Mouse (Mus musculus): ENCODE measurements around the gene Rap1a. TPM values are rescaled to one million over a fixed set of nuclear protein-coding genes. Genes with fewer than 3 reads are reported as not detected.

Rap1a gene
- total and polyA plus RNA-seq, 2 experiments from 2014 or later, result 17.8 to 91.0 TPM

- under 1% methylated on average over 72 of the region's 72 CpGs for WGBS
- H3K4me1 ChIP-seq (ENCODE audit: control insufficient read depth, insufficient read depth), result peaks cover 9% of the 10 kb centered on the region
- peaks cover 15% of the 10 kb centered on the region for H3K36me3 ChIP-seq (replicated peaks; ENCODE audit: control insufficient read depth, insufficient read depth, low read length)
- peak within 1 kb of the TSS; percentile 98 for H3K4me2 ChIP-seq (ENCODE audit: low read depth, low read length)
- peak within 1 kb of the TSS; percentile 99 for H3K4me3 ChIP-seq (ENCODE audit: low read depth, low read length)
- H3K9ac ChIP-seq (replicated peaks; ENCODE audit: low read depth, low read length), result peak within 1 kb of the TSS; percentile 89
- DNase-seq (ENCODE audit: low spot score) (peak; percentile 99), ATAC-seq (ENCODE audit: insufficient read depth, low read depth) (peak; percentile 95)
- peak; percentile 100 for TF ChIP-seq EP300 (IDR thresholded peaks at IDR 0.05; ENCODE audit: low read depth)
- peak; percentile 70 for TF ChIP-seq CTCF (IDR thresholded peaks at IDR 0.05; ENCODE audit: low read depth)
- no peaks in the 10 kb centered on the region for H3K27me3 ChIP-seq (ENCODE audit: control insufficient read depth, insufficient read depth, low read length)
- no peaks in the 10 kb centered on the region for H3K9me3 ChIP-seq (replicated peaks; ENCODE audit: control insufficient read depth, low read length)
- peak within 1 kb of the TSS; percentile 85 for H3K27ac ChIP-seq (ENCODE audit: low read depth)
Observed at GRCm38 (mm10) chr3:105687324-105688060, 113.6 kb downstream of the Rap1a start, which contains the start of gene Ddx20. Gene Ddx20, minus strand, starts transcription at chr3:105687574.

- H3K27ac ChIP-seq (ENCODE audit: low read depth), result peak overlapping the region; percentile 79
- H3K36me3 ChIP-seq (replicated peaks; ENCODE audit: control insufficient read depth, insufficient read depth, low read length), result peaks cover 15% of the 10 kb centered on the region
- H3K9ac ChIP-seq (replicated peaks; ENCODE audit: low read depth, low read length), result peak overlapping the region; percentile 89
- DNase-seq (ENCODE audit: low spot score) (no peak), ATAC-seq (ENCODE audit: insufficient read depth, low read depth) (no peak; the same call in 1 of the 2 replicates)
- WGBS, result 10% methylated on average over 58 of the region's 60 CpGs
- peaks cover 9% of the 10 kb centered on the region for H3K4me1 ChIP-seq (ENCODE audit: control insufficient read depth, insufficient read depth)
- no peaks in the 10 kb centered on the region for H3K27me3 ChIP-seq (ENCODE audit: control insufficient read depth, insufficient read depth, low read length)
- peak overlapping the region; percentile 99 for H3K4me3 ChIP-seq (ENCODE audit: low read depth, low read length)
- peak overlapping the region; percentile 98 for H3K4me2 ChIP-seq (ENCODE audit: low read depth, low read length)
- H3K9me3 ChIP-seq (replicated peaks; ENCODE audit: control insufficient read depth, low read length), result no peaks in the 10 kb centered on the region
- no peak for TF ChIP-seq EP300 (IDR thresholded peaks at IDR 0.05; ENCODE audit: low read depth)
- TF ChIP-seq CTCF (IDR thresholded peaks at IDR 0.05; ENCODE audit: low read depth), result no peak
Observed at GRCm38 (mm10) chr3:105686394-105687323, 114.5 kb downstream of the Rap1a start.

DNA sequence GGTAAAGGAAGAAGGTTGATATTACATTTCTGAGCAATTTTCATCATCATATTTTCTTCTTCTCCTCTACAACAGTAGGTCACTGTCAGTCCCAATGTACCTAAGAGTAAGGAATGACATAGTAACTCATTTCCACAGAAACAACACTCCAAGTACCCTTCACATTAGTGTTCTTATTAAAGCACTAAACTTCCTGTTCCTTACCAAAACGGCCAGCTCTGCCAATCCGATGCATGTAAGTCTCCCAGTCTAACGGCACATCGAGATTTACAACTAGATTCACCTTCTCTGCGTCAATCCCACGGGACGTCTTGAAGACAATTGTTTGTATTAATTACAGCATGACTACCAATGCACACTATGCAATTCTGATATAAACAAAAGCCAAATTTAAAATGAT is 120.8 kb downstream of the Rap1a start:
- no peak overlapping the region for H3K9ac ChIP-seq (replicated peaks; ENCODE audit: low read depth, low read length)
- no peak overlapping the region for H3K4me3 ChIP-seq (ENCODE audit: low read depth, low read length)
- H3K4me2 ChIP-seq (ENCODE audit: low read depth, low read length), result no peak overlapping the region
- no peak overlapping the region for H3K27ac ChIP-seq (ENCODE audit: low read depth)
- no peaks in the 10 kb centered on the region for H3K27me3 ChIP-seq (ENCODE audit: control insufficient read depth, insufficient read depth, low read length)
- H3K9me3 ChIP-seq (replicated peaks; ENCODE audit: control insufficient read depth, low read length), result no peaks in the 10 kb centered on the region
- no peak for ATAC-seq (ENCODE audit: insufficient read depth, low read depth)
- no peak for TF ChIP-seq EP300 (IDR thresholded peaks at IDR 0.05; ENCODE audit: low read depth)
- 94% methylated on average over 7 of the region's 7 CpGs for WGBS
- peaks cover 45% of the 10 kb centered on the region for H3K36me3 ChIP-seq (replicated peaks; ENCODE audit: control insufficient read depth, insufficient read depth, low read length)
- DNase-seq (ENCODE audit: low spot score), result no peak
- no peaks in the 10 kb centered on the region for H3K4me1 ChIP-seq (ENCODE audit: control insufficient read depth, insufficient read depth)

Other genes starting within 250 kb of the Rap1a start
- gene Ddx20, start 113.8 kb downstream of the Rap1a start, total RNA-seq (2014; rRNA removed; ENCODE audit: low replicate concordance), result 12.6 and 19.7 TPM in 2 replicates
- 11.6 and 15.1 TPM in 2 replicates for gene Ddx20, start 113.8 kb downstream of the Rap1a start, polyA plus RNA-seq (2015; fragmentation: Nextera tagmentation; extraction: Ambion mirVana)
- gene Inka2, start 96.7 kb downstream of the Rap1a start, total RNA-seq (2014; rRNA removed; ENCODE audit: low replicate concordance), result 1.6 and 4.5 TPM in 2 replicates
- 4.4 and 8.9 TPM in 2 replicates for gene Inka2, start 96.7 kb downstream of the Rap1a start, polyA plus RNA-seq (2015; fragmentation: Nextera tagmentation; extraction: Ambion mirVana)
- gene Adora3, start 69.5 kb upstream of the Rap1a start, total RNA-seq (2014; rRNA removed; ENCODE audit: low replicate concordance), result not detected in 2 replicates
- gene Adora3, start 69.5 kb upstream of the Rap1a start, polyA plus RNA-seq (2015; fragmentation: Nextera tagmentation; extraction: Ambion mirVana), result 0.14 and 0.21 TPM in 2 replicates
- not detected in 2 replicates for gene Tmigd3, start 69.6 kb upstream of the Rap1a start, total RNA-seq (2014; rRNA removed; ENCODE audit: low replicate concordance)
- gene Tmigd3, start 69.6 kb upstream of the Rap1a start, polyA plus RNA-seq (2015; fragmentation: Nextera tagmentation; extraction: Ambion mirVana), result 0.33 and 0.44 TPM in 2 replicates
- gene I830077J02Rik, start 131.3 kb upstream of the Rap1a start, total RNA-seq (2014; rRNA removed; ENCODE audit: low replicate concordance), result 0.04 TPM in 1 of 2 replicates, not detected in the other
- gene I830077J02Rik, start 131.3 kb upstream of the Rap1a start, polyA plus RNA-seq (2015; fragmentation: Nextera tagmentation; extraction: Ambion mirVana), result 0.82 and 0.88 TPM in 2 replicates
- gene Wdr77, start 158.0 kb upstream of the Rap1a start, total RNA-seq (2014; rRNA removed; ENCODE audit: low replicate concordance), result 54.8 and 63.0 TPM in 2 replicates
- 57.5 and 63.1 TPM in 2 replicates for gene Wdr77, start 158.0 kb upstream of the Rap1a start, polyA plus RNA-seq (2015; fragmentation: Nextera tagmentation; extraction: Ambion mirVana)
- 751 and 784 TPM in 2 replicates for gene Atp5f1, start 158.8 kb upstream of the Rap1a start, total RNA-seq (2014; rRNA removed; ENCODE audit: low replicate concordance)
- 1,577 and 1,647 TPM in 2 replicates for gene Atp5f1, start 158.8 kb upstream of the Rap1a start, polyA plus RNA-seq (2015; fragmentation: Nextera tagmentation; extraction: Ambion mirVana)
- 0.57 and 0.70 TPM in 2 replicates for gene Ovgp1, start 172.4 kb upstream of the Rap1a start, total RNA-seq (2014; rRNA removed; ENCODE audit: low replicate concordance)
- 0.53 and 0.58 TPM in 2 replicates for gene Ovgp1, start 172.4 kb upstream of the Rap1a start, polyA plus RNA-seq (2015; fragmentation: Nextera tagmentation; extraction: Ambion mirVana)
- not detected in 2 replicates for gene Pifo, start 213.3 kb upstream of the Rap1a start, total RNA-seq (2014; rRNA removed; ENCODE audit: low replicate concordance)
- 0.40 TPM in 1 of 2 replicates, not detected in the other for gene Pifo, start 213.3 kb upstream of the Rap1a start, polyA plus RNA-seq (2015; fragmentation: Nextera tagmentation; extraction: Ambion mirVana)
- gene Chil5, start 231.5 kb upstream of the Rap1a start, total RNA-seq (2014; rRNA removed; ENCODE audit: low replicate concordance), result not detected in 2 replicates
- 0.15 TPM in 1 of 2 replicates, not detected in the other for gene Chil5, start 231.5 kb upstream of the Rap1a start, polyA plus RNA-seq (2015; fragmentation: Nextera tagmentation; extraction: Ambion mirVana)

Data from heart, postnatal 0 days (tissue).